ENCODE assay signal across 9 mouse cellular contexts in genomic region chr5:125154989-125155388, GRCm38 (mm10). TPM values are rescaled to one million over a fixed set of nuclear protein-coding genes. Genes with fewer than 3 reads are reported as not detected.
DNase-seq lines count a peak whose midpoint lies in the region; ATAC-seq and TF ChIP-seq lines count a peak whose summit lies in the region.
"Had no signal": no experiment of that assay in that cellular context is flagged by ENCODE, and none has a peak within 500 bp of the region (broad histone marks: within the 10 kb centered on the region; RNA-seq: fewer than 3 reads in every experiment).

No protein-coding gene starts in this region.

- H3K27me3 ChIP-seq in E14TG2a.4 (ENCODE audit: insufficient read depth, low read length) = no peaks in the 10 kb centered on the region
- no peaks in the 10 kb centered on the region for H3K27me3 ChIP-seq in embryonic facial prominence, embryonic 15.5 days
- H3K27me3 ChIP-seq in hindbrain, embryonic 15.5 days = no peaks in the 10 kb centered on the region
- no peaks in the 10 kb centered on the region for H3K27me3 ChIP-seq in stomach, embryonic 16.5 days (ENCODE audit: control insufficient read depth, insufficient read depth, low read length)
- H3K27me3 ChIP-seq: lung, embryonic 15.5 days had no signal

- H3K4me3 ChIP-seq in E14TG2a.4 (replicated peaks; ENCODE audit: low read length) = 0 out of 2 replicates have a peak overlapping the region, but pooled peaks have one; percentile 3
- H3K4me3 ChIP-seq in embryonic facial prominence, embryonic 15.5 days (replicated peaks) = no peak overlapping the region
- no peak overlapping the region for H3K4me3 ChIP-seq in hindbrain, embryonic 15.5 days
- H3K4me3 ChIP-seq in stomach, embryonic 16.5 days (replicated peaks; ENCODE audit: low read length) = no peak overlapping the region
- H3K4me3 ChIP-seq: lung, embryonic 15.5 days had no signal

- H3K36me3 ChIP-seq in E14TG2a.4 (ENCODE audit: insufficient read depth, low read length) = peaks cover 24% of the 10 kb centered on the region; the same call in 1 of the 2 replicates
- no peaks in the 10 kb centered on the region; the same call in 1 of the 2 replicates for H3K36me3 ChIP-seq in embryonic facial prominence, embryonic 15.5 days
- no peaks in the 10 kb centered on the region for H3K36me3 ChIP-seq in hindbrain, embryonic 15.5 days
- no peaks in the 10 kb centered on the region for H3K36me3 ChIP-seq in stomach, embryonic 16.5 days (ENCODE audit: control insufficient read depth, insufficient read depth, low read length)
- H3K36me3 ChIP-seq: lung, embryonic 15.5 days had no signal

- no peak overlapping the region for H3K9ac ChIP-seq in embryonic facial prominence, embryonic 15.5 days
- no peak overlapping the region for H3K9ac ChIP-seq in hindbrain, embryonic 15.5 days
- peak overlapping the region; percentile 30; the same call in 1 of the 2 replicates for H3K9ac ChIP-seq in stomach, embryonic 16.5 days (ENCODE audit: low read length)
- H3K9ac ChIP-seq: lung, embryonic 15.5 days had no signal

- no peak overlapping the region for H3K4me2 ChIP-seq in embryonic facial prominence, embryonic 15.5 days (replicated peaks)
- H3K4me2 ChIP-seq in hindbrain, embryonic 15.5 days = no peak overlapping the region
- no peak overlapping the region for H3K4me2 ChIP-seq in stomach, embryonic 16.5 days (ENCODE audit: low read depth, low read length)
- H3K4me2 ChIP-seq: lung, embryonic 15.5 days had no signal

- no peak for ATAC-seq in embryonic facial prominence, embryonic 15.5 days (ENCODE audit: insufficient number of reproducible peaks, low FRiP score, low TSS enrichment, low read depth)
- peak; percentile 4; the same call in 1 of the 2 replicates for ATAC-seq in hindbrain, embryonic 15.5 days (ENCODE audit: low FRiP score, low read depth)
- no peak for ATAC-seq in stomach, embryonic 16.5 days (ENCODE audit: insufficient read depth, low FRiP score)

- 48% methylated on average over 5 of the region's 5 CpGs for WGBS in embryonic facial prominence, embryonic 15.5 days
- 26% methylated on average over 5 of the region's 5 CpGs for WGBS in hindbrain, embryonic 15.5 days
- WGBS in stomach, embryonic 16.5 days = 51% methylated on average over 5 of the region's 5 CpGs

- H3K4me1 ChIP-seq in E14TG2a.4 (replicated peaks; ENCODE audit: low read depth, low read length) = peaks cover 97% of the 10 kb centered on the region
- peaks cover 98% of the 10 kb centered on the region for H3K4me1 ChIP-seq in embryonic facial prominence, embryonic 15.5 days
- peaks cover 100% of the 10 kb centered on the region for H3K4me1 ChIP-seq in hindbrain, embryonic 15.5 days (replicated peaks)
- peaks cover 92% of the 10 kb centered on the region for H3K4me1 ChIP-seq in stomach, embryonic 16.5 days (ENCODE audit: control insufficient read depth, insufficient read depth, low read length)

- H3K27ac ChIP-seq in embryonic facial prominence, embryonic 15.5 days (replicated peaks) = peak overlapping the region; percentile 76
- peak overlapping the region; percentile 86 for H3K27ac ChIP-seq in hindbrain, embryonic 15.5 days (replicated peaks)
- H3K27ac ChIP-seq in stomach, embryonic 16.5 days (ENCODE audit: low read length) = peak overlapping the region; percentile 60
- H3K27ac ChIP-seq: lung, embryonic 15.5 days had no signal

- H3K9me3 ChIP-seq in E14TG2a.4 (ENCODE audit: low read length) = no peaks in the 10 kb centered on the region
- H3K9me3 ChIP-seq in embryonic facial prominence, embryonic 15.5 days (replicated peaks) = no peaks in the 10 kb centered on the region
- no peaks in the 10 kb centered on the region for H3K9me3 ChIP-seq in hindbrain, embryonic 15.5 days
- no peaks in the 10 kb centered on the region for H3K9me3 ChIP-seq in stomach, embryonic 16.5 days (replicated peaks; ENCODE audit: control insufficient read depth, low read length)
- H3K9me3 ChIP-seq: lung, embryonic 15.5 days had no signal

- DNase-seq in adrenal gland, postnatal 14 days = peak; percentile 66
- no peak for DNase-seq in adrenal gland, postnatal 4 days (ENCODE audit: low spot score in 2 of 2)
- DNase-seq in yolk sac, embryonic 10.5 days (ENCODE audit: low spot score) = no peak
- DNase-seq in kidney, postnatal 14 days = no peak

- TF ChIP-seq CTCF in E14TG2a.4 (conservative IDR thresholded peaks at IDR 0.05; ENCODE audit: low read length) = no peak

RNA-seq across cellular contexts. Expression of gene Ncor2, which starts 24.0 kb away (rescaled TPM):
- total RNA-seq in adrenal gland, postnatal 14 days (2021) = 165 and 192 TPM in 2 replicates
- total RNA-seq in adrenal gland, postnatal 4 days (2021) = 100 to 1,000 TPM; 240 to 243 TPM
- 39.3 and 41.8 TPM in 2 replicates for polyA plus RNA-seq in embryonic facial prominence, embryonic 15.5 days (2015; fragmentation: Nextera tagmentation; extraction: Ambion mirVana)
- 26.3 and 28.7 TPM in 2 replicates for polyA plus RNA-seq in hindbrain, embryonic 15.5 days (2015; fragmentation: Nextera tagmentation; extraction: Ambion mirVana)
- 21.4 and 24.6 TPM in 2 replicates for polyA plus RNA-seq in stomach, embryonic 16.5 days (2015; fragmentation: Nextera tagmentation; extraction: Ambion mirVana)
